In genomic region chrX:163958467-163958875, GRCm38 (mm10) we compare ENCODE assay signal across 8 mouse cellular contexts. TPM values are rescaled to one million over a fixed set of nuclear protein-coding genes. Genes with fewer than 3 reads are reported as not detected.
DNase-seq lines count a peak whose midpoint lies in the region; ATAC-seq lines count a peak whose summit lies in the region.

TSS of gene Zrsr2 (minus strand) at chrX:163958661.

- peak within 1 kb of the TSS; percentile 65 for H3K4me3 ChIP-seq in hindbrain, embryonic 10.5 days

- WGBS in hindbrain, embryonic 10.5 days: 18% methylated on average over 29 of the region's 29 CpGs

- H3K9me3 ChIP-seq in hindbrain, embryonic 10.5 days: no peaks in the 10 kb centered on the region

- DNase-seq in Muller cell, postnatal 12 days (ENCODE audit: inconsistent ontology term): peak; percentile 92
- peak; percentile 67 for DNase-seq in cerebellum, adult 9-10 months
- peak; percentile 85 for DNase-seq in hindbrain, embryonic 10.5 days (ENCODE audit: low spot score)
- DNase-seq in layer of hippocampus, postnatal 14 days (ENCODE audit: low spot score in 2 of 2): peak; percentile 65 to 72
- peak; percentile 87 for DNase-seq in lung, postnatal 14 days
- peak; percentile 69 for DNase-seq in retina, adult 2 months (ENCODE audit: low read depth, low spot score)
- DNase-seq in thymus, postnatal 36 days: peak; percentile 86 to 91

- peak within 1 kb of the TSS; percentile 94 for H3K27ac ChIP-seq in hindbrain, embryonic 10.5 days

- peaks cover 33% of the 10 kb centered on the region for H3K36me3 ChIP-seq in hindbrain, embryonic 10.5 days

- ATAC-seq in frontal cortex, adult (ENCODE audit: low TSS enrichment): peak; percentile 96

- H3K27me3 ChIP-seq in hindbrain, embryonic 10.5 days (ENCODE audit: insufficient read depth, poor library complexity, severe bottlenecking): peaks cover 35% of the 10 kb centered on the region

- 0 out of 2 replicates have a peak, but pooled peaks cover 9% of the 10 kb centered on the region for H3K4me1 ChIP-seq in hindbrain, embryonic 10.5 days (replicated peaks)

RNA-seq across cellular contexts. Expression of gene Zrsr2, which starts in this region (rescaled TPM):
- polyA plus RNA-seq in hindbrain, embryonic 10.5 days (2016; fragmentation: Nextera tagmentation; extraction: Ambion mirVana): 53.7 and 61.9 TPM in 2 replicates
- 10 to 100 TPM; 41.1 to 52.1 TPM for total RNA-seq in layer of hippocampus, postnatal 14 days (2021)

Comparison
In these comparisons a context has a peak if more than half of its experiments do, and no peak if none do; other contexts are left out.
1. Peak in every context shown above with its lines: DNase-seq, ATAC-seq, H3K4me3 ChIP-seq and H3K27ac ChIP-seq.